Mouse (Mus musculus) liver, adult 2 months (tissue): ENCODE results near the gene Fsip1.

Source experiments
- CTCF ChIP-seq: fragments of 200-500 bp; IDR thresholded peaks from 2 replicates; pipeline ENCODE4 v1.5.1; 2011; ENCODE audit warnings: low read depth, low read length, control low read depth
- POLR2A ChIP-seq: fragments of 200-500 bp; IDR thresholded peaks from 2 replicates; pipeline ENCODE4 v1.6.1; 2011; ENCODE audit warnings: low read length, control low read depth; ENCODE audit not compliant: insufficient read depth; ENCODE audit errors: extremely low read depth

- TF ChIP-seq POLR2A (no peak), CTCF (no peak)
These were observed 128.5 kb downstream of the Fsip1 start for GRCm38 (mm10) chr2:118128313-118128712.
